Mouse (Mus musculus): ENCODE measurements around the gene Arfip1.

DNA sequence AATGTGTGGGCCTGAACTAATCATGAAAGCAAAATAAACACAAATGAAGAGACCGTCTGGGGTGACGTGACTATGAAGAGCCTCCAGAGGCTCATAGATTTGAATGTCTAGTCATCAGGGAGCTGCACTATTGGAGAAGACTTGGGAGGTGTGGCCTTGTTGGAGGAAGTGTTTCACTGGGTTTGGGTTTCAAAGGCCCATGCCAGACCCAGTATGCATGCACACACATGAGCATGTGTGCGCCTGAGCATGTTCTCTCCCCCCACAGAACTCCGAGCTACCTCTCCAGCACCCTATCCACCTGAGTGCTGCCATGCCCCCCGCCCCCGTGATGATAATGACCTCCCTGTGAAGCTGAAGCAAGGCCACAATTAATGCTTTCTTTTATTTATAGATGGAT is 12.8 kb downstream of the Arfip1 start:
- TF ChIP-seq CTCF (conservative IDR thresholded peaks at IDR 0.05; ENCODE audit: insufficient read depth, insufficient read length, low read depth, low read length) (no peak), POLR2A (IDR thresholded peaks at IDR 0.05; ENCODE audit: low read depth, low read length) (no peak)
